Mouse (Mus musculus): ENCODE data around the gene Spon2.

Gene Spon2

GRCm38 (mm10) chr5:33218746-33219449 is 643 bp upstream of the Spon2 start:
- in situ Hi-C loops (cut with MboI, MseI), result no loop called here

GRCm38 (mm10) chr5:33217663-33218062 is 592 bp downstream of the Spon2 start:
- in situ Hi-C loops (cut with MboI, MseI), result no loop called here

GRCm38 (mm10) chr5:33214723-33215122 is 3.5 kb downstream of the Spon2 start:
- in situ Hi-C loops (cut with MboI, MseI), result no loop called here

DNA sequence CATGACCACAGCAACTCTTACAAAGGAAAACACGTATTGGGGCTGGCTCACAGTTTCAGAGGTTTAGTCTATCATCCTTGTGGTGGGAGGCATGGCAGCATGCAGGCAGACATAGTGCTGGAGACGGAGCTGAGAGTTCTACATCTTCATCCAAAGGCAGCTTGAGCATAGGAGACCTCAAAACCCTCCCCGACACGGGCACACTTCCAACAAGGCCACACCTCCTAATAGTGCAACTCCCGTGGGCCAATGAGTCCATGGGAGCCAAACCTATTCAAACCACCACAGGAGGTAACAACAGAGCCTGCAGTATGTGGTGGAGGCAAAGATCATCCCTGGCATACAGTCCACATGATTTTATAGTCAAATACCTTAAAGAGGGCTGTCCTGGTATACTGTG is 7.0 kb downstream of the Spon2 start:
- in situ Hi-C loops (cut with MboI, MseI), result no loop called here

- in situ Hi-C loops (cut with MboI, MseI), result no loop called here
Measured at GRCm38 (mm10) chr5:33210515-33210914, 7.7 kb downstream of the Spon2 start.

- in situ Hi-C loops (cut with MboI, MseI), result no loop called here
Measured at GRCm38 (mm10) chr5:33208533-33209245, 9.6 kb downstream of the Spon2 start.

DNA sequence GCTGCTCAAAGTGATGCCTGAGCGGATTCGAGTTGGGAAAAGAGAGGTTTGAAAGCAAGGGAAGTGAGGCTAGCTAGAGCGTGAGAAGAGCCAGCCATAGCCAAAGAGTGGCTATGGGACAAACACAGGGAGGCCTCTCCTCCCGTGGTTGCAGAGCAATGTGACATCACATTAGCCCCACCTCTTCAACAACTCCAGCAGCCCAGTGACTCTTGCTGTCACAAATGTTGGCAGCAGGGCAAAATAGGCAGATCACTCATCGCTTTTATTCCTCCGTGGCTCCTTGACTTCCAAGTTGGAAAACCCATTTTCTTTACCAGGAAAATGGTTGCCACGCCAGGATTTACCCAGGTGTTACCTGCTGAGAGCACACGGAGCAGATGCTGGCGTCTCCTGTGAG is 11.1 kb downstream of the Spon2 start:
- in situ Hi-C loops (cut with MboI, MseI), result no loop called here

DNA sequence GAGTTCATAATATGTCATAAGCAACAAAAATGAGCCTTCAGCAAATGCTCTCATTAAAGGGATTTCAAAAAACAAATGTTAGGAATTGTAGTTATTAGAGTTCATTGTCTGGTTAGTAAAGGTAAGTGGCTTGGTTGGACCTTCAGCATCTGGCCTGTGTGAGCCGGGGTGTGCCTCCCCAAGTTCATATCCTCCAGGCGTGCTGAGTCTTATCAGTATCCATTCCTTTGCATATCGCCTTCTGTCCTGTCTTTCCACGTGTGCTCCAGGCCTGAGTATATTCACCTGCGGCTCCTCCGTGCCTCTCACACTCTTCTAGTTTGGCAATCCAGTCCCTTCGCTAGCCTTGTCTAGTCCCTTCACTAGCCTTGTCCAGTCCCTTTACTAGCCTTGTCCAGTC is 11.9 kb downstream of the Spon2 start:
- in situ Hi-C loops (cut with MboI, MseI), result no loop called here

GRCm38 (mm10) chr5:33204284-33204683 is 14.0 kb downstream of the Spon2 start:
- in situ Hi-C loops (cut with MboI, MseI), result no loop called here

DNA sequence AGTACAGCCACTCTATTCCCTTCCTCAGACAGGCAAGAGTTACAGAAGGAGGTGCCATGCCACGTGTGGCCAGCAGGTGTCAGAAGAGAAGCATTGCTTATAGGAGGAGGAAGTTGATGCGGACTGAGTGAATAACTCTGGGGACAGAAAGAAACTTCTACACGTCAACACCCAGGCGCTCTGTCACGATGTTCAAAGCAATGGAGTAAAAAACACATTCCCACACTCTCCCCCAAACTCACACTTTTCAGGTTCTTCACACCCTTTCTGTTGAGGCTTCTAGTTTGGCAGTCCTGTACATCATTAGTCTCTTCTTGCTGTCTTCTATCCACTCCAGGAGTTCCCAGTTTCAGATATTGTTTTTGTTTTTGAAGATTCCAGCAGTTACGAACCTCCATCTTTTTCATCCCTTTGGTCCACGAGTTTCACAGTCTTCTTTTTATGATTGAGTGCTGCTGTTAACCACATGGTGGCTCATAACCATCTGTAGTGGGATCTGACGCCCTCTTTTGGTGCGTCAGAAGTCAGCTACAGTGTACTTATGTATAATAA is 14.5 kb downstream of the Spon2 start:
- in situ Hi-C loops (cut with MboI, MseI), result no loop called here

GRCm38 (mm10) chr5:33203171-33203565 is 15.1 kb downstream of the Spon2 start:
- in situ Hi-C loops (cut with MboI, MseI), result no loop called here

DNA sequence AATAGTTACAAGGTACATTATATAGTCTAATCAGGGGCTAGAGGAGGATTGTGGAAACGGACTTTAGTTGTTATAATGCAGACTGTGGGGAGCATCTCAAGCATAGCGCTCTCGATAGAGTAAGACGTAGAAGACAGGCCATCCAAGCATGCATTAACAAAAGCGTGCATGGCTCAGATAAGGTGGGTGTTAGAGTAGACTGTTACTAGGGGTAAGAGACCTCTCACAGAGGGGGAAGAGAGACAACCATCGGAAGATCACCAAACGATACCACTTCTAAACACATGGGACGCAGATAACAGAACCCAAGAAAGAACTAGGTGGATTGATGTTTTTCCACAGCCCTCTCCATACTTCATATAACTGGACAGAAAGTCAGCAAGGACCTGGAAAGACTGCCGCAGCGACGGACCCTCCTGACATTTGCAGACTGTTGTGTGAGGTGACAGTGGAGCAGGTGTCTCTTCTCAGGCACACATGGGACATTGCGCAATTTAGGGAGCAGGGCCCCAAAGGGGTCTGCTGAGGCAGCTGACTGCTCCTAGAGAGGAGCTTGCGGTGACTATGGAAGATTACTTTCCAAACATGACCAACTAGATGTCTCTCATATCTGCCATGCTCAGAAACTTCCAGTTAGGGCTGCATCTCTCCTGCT is 15.6 kb downstream of the Spon2 start:
- in situ Hi-C loops (cut with MboI, MseI), result no loop called here

- in situ Hi-C loops (cut with MboI, MseI), result no loop called here
Measured at GRCm38 (mm10) chr5:33201697-33202096, 16.6 kb downstream of the Spon2 start.

DNA sequence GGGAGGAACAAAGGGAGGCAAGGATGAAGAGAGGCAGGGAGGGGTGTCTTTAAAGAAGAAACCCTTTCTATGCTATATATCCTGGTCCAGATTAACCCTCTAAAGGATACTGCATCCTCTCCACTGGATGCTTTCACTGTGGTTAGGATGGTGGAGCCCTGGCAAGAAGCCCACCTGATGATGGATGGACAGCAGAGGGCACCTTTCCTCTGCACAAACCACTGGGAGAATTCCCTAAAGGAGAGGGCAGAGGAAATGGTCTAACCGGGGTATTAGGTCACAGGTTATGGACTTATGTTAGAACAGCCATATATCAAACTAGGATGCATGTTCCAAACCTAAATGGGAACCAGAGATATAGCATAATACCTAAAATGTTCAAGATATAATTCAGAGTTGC is 18.2 kb downstream of the Spon2 start:
- in situ Hi-C loops (cut with MboI, MseI), result no loop called here

GRCm38 (mm10) chr5:33195246-33195852 is 22.9 kb downstream of the Spon2 start:
- in situ Hi-C loops (cut with MboI, MseI), result no loop called here

DNA sequence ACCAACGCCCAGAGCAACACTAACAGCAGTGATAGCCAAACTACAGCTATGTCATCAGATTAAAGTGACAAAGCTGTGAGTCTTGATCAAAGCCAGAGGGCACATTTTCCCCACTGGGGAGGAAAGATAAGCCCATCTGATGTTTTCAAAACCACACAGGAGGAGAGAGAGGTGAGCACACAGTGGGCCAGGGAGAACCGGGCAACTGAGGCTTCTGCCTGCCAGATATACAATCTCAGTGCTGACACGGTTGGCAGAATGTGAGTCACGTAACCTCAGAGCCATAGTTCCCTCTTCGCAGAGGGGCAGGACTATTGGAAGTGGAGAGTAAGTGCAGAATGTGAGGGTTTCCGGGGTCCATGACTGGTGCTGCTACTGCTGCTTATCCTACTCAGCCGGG is 24.7 kb downstream of the Spon2 start:
- in situ Hi-C loops (cut with MboI, MseI), result no loop called here
